Mouse (Mus musculus) liver, postnatal 0 days (tissue): Measurements from ENCODE around the gene Slit3.

Experiments used
- CTCF ChIP-seq: sonication (generic); IDR thresholded peaks from 2 replicates; pipeline ENCODE4 v1.5.1; 2016; ENCODE audit warnings: antibody characterized with exemption, low read depth
- EP300 ChIP-seq: IDR thresholded peaks from 2 replicates; pipeline ENCODE4 v1.6.1; 2016; ENCODE audit warnings: antibody characterized with exemption, low read depth, mild to moderate bottlenecking

GRCm38 (mm10) chr11:35160682-35161211 lies 39.7 kb downstream of the Slit3 start:
- TF ChIP-seq CTCF: no peak
- no peak for TF ChIP-seq EP300
